Mouse (Mus musculus): ENCODE measurements around the gene Chmp3. TPM values are rescaled to one million over a fixed set of nuclear protein-coding genes. Genes with fewer than 3 reads are reported as not detected.

Chmp3 gene
- polyA plus RNA-seq (2015; fragmentation: Nextera tagmentation; extraction: Ambion mirVana): 54.8 and 58.5 TPM in 2 replicates

DNA sequence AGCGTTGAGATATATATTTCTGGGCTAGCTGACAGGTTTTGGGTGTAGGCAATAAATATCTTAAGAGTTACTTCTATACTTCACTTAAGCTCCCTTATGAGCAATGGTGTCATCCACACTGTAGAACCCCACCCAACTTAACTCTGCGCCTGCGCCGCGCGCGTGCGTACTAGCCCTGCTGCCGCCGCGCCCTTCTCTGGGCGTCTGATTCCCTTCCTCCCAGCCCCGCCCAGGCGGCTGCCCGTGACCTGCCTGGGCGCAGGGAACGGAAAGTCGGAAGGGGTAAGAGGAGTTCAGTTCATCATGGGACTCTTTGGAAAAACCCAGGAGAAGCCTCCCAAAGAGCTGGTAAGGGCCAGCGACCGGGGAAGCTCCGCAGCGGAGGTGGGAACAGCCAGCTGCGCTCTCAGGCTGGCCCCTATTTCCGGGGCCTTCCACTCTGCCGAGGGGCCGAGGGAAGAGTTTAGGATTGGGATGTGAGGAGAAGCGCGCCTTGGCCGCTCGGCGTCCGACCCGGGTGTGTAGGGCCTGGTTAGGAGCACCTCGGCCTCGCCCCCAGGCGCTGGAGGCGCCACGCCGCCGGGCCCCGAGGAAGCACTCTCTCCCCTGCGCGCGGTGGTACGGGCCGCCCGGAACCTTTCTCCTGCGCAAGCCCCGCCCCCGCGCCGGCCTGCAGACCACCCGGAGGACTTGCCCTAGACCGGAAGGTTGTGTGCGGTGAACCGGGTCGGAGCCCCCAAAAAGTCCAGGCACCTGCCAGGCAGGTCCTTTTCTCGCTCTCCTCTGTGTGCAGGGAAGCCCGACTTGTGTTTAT, at the start of gene Chmp3:
Gene Chmp3, plus strand, starts transcription at position 112 of the 814 bp plus-strand sequence.
- Histone ChIP-seq H3K4me1 (peaks cover 4% of the 10 kb centered on the region; the same call in 1 of the 2 replicates), H3K27me3 (no peaks in the 10 kb centered on the region), H3K9me3 (0 out of 2 replicates have a peak, but pooled peaks cover 3% of the 10 kb centered on the region), H3K9ac (peak within 1 kb of the TSS; percentile 92), H3K27ac (peak within 1 kb of the TSS; percentile 98), H3K36me3 (peaks cover 3% of the 10 kb centered on the region; the same call in 1 of the 2 replicates), H3K4me3 (peak within 1 kb of the TSS; percentile 74), H3K4me2 (replicated peaks) (peak within 1 kb of the TSS; percentile 74)
- whole genome bisulfite sequencing: under 1% methylated on average over 57 of the region's 59 CpGs
- peak; percentile 98 for ATAC-seq (ENCODE audit: low FRiP score, low read depth)

DNA sequence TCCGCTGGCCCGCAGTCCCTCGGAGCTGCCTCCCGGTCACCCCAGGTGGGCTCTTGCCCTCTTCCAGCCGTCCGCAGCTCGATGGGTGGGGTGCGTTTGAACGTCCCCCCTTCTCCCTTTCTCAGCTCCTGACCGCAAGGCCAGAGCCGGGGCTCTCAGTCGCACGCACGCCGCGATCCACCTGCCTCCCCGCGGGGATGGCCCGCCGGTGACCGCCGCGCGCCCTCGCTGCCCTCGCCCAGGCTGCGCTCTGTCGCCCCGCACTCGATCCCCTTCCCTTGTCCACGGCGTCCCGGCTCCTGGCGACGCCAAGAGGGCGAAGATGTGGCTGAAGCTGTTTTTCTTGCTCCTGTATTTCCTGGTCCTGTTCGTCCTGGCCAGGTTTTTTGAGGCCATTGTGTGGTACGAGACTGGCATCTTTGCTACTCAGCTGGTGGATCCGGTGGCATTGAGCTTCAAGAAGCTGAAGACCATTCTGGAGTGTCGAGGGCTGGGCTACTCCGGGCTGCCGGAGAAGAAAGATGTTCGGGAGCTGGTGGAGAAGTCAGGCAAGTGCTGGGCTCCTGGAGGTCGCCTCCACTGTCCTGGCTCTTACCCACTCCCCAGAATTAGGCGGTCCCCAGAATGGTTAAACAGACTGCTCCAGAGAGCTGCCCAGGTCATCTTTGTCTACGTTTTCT, 49.1 kb upstream of the Chmp3 start:
- Histone ChIP-seq H3K36me3 (peaks cover 18% of the 10 kb centered on the region), H3K27me3 (no peaks in the 10 kb centered on the region), H3K9ac (peak overlapping the region; percentile 98), H3K4me1 (peaks cover 22% of the 10 kb centered on the region), H3K9me3 (no peaks in the 10 kb centered on the region), H3K4me3 (peak overlapping the region; percentile 90), H3K27ac (peak overlapping the region; percentile 98), H3K4me2 (replicated peaks) (peak overlapping the region; percentile 85)
- under 1% methylated on average over 42 of the region's 46 CpGs for WGBS
- peak; percentile 38 for ATAC-seq (ENCODE audit: low FRiP score, low read depth)

DNA sequence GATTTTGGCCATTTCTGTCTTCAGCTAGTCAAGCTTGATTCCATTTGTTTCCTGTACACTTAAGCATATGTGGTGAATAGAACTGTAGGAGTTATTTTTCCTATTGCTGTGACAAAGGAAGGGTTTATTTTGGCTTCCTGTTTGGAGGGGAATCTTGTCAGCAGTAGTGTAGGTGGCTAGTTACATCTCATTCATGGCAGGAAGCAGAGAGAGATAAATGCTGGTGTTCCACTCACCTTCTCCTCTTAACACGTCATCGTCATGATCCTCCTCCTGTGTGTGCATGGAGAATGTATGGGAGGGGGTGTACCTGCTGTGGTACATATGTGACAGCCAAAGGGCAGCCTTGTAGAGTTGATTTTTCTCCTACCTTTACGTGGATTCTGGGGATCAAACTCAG, 43.0 kb upstream of the Chmp3 start:
- Histone ChIP-seq H3K4me1 (peaks cover 7% of the 10 kb centered on the region), H3K4me3 (no peak overlapping the region), H3K27me3 (no peaks in the 10 kb centered on the region), H3K4me2 (replicated peaks) (no peak overlapping the region), H3K27ac (no peak overlapping the region), H3K9ac (no peak overlapping the region), H3K9me3 (no peaks in the 10 kb centered on the region), H3K36me3 (peaks cover 39% of the 10 kb centered on the region)
- ATAC-seq (ENCODE audit: low FRiP score, low read depth): no peak
- 88% methylated on average over 3 of the region's 3 CpGs for WGBS

DNA sequence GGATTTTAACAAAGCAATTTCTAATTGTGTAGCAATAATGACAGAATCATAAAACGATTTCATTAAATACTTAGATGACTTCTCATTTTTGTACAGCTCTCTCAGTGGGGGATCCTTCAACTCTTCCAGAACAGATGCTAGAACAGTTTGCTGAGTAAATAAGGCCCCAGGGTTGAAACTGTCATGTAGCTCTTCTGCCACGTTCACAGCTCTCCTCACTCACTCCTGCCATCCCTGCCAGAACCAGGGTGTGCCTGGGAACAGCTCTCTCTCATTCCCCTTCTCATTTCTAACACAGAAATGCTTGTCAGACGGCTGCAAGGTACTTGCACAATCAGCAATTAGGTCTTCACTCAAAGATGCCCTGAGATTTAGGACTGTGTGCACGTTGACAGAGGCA, 40.6 kb upstream of the Chmp3 start:
- no peak for ATAC-seq (ENCODE audit: low FRiP score, low read depth)
- Histone ChIP-seq H3K4me3 (no peak overlapping the region), H3K4me2 (replicated peaks) (no peak overlapping the region), H3K9me3 (no peaks in the 10 kb centered on the region), H3K4me1 (no peaks in the 10 kb centered on the region), H3K36me3 (peaks cover 40% of the 10 kb centered on the region), H3K27me3 (no peaks in the 10 kb centered on the region), H3K27ac (no peak overlapping the region), H3K9ac (no peak overlapping the region)
- 58% methylated on average over 4 of the region's 4 CpGs for WGBS

DNA sequence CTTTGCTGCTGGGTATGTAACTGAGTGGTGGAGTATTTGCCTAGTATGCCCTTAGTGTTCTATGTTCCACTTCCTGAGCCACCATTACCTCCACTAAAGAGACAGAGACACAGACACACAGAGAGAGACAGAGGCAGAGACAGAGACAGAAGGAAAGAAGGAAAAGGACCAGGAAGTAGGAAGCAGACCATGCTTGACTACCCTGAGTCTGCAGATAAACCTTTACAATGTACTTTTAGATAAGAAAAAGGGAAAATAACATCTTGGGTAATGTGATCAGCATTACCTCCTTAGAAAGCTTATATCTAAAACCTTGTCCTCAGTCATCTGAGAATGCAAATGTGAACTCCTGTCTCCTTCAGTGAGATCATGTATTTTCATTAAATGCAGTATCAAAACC, 39.9 kb upstream of the Chmp3 start:
- Histone ChIP-seq H3K4me1 (no peaks in the 10 kb centered on the region), H3K4me2 (replicated peaks) (no peak overlapping the region), H3K9me3 (no peaks in the 10 kb centered on the region), H3K9ac (no peak overlapping the region), H3K4me3 (no peak overlapping the region), H3K36me3 (peaks cover 39% of the 10 kb centered on the region), H3K27ac (no peak overlapping the region), H3K27me3 (no peaks in the 10 kb centered on the region)
- ATAC-seq (ENCODE audit: low FRiP score, low read depth): no peak

DNA sequence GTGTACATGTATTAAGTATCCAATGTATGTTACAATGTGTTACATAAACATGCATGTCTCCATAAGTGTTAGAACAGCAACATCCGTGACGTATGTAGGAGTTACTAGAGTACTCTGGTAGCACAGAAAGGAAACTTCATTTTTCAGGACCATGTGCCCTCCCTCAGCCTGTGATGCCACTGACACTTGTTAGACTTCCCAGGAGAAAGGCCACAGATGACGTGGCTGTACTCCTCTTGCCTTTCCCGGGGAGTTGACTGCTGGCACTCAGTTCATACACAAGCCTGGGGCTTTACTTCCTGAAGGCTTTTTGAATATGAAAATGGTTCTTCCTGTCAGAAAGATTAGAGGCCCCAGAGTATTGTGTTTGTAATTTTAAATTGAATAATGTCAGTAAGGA, 39.5 kb upstream of the Chmp3 start:
- Histone ChIP-seq H3K4me3 (no peak overlapping the region), H3K27ac (no peak overlapping the region), H3K9me3 (no peaks in the 10 kb centered on the region), H3K27me3 (no peaks in the 10 kb centered on the region), H3K4me1 (no peaks in the 10 kb centered on the region), H3K36me3 (peaks cover 40% of the 10 kb centered on the region), H3K9ac (no peak overlapping the region), H3K4me2 (replicated peaks) (no peak overlapping the region)
- 89% methylated on average over 4 of the region's 4 CpGs for WGBS
- no peak for ATAC-seq (ENCODE audit: low FRiP score, low read depth)

DNA sequence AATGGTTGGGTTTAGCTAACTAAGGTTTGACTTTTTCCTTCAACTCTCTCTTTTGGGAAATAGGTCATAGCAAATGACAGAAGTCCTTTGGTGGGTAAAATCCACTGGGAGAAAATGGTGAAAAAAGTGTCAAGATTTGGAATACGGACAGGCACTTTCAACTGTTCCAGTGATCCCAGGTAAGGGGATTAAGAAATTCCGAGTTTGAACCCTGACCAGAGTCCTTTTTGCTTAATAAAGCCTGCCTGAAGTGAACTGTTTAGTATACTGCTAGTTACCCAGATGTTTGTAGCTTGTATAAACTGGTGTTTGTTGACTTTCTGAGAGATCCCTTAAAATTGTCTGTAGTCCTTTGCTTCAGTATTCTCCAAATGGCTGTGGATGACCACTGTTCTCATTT, 37.9 kb upstream of the Chmp3 start:
- no peak overlapping the region for H3K9ac ChIP-seq
- no peak for ATAC-seq (ENCODE audit: low FRiP score, low read depth)
- H3K36me3 ChIP-seq: peaks cover 46% of the 10 kb centered on the region
- H3K4me2 ChIP-seq (replicated peaks): no peak overlapping the region
- no peaks in the 10 kb centered on the region for H3K4me1 ChIP-seq
- no peaks in the 10 kb centered on the region for H3K27me3 ChIP-seq
- H3K4me3 ChIP-seq: no peak overlapping the region
- no peaks in the 10 kb centered on the region for H3K9me3 ChIP-seq
- H3K27ac ChIP-seq: no peak overlapping the region
- 93% methylated on average over 2 of the region's 2 CpGs for WGBS

DNA sequence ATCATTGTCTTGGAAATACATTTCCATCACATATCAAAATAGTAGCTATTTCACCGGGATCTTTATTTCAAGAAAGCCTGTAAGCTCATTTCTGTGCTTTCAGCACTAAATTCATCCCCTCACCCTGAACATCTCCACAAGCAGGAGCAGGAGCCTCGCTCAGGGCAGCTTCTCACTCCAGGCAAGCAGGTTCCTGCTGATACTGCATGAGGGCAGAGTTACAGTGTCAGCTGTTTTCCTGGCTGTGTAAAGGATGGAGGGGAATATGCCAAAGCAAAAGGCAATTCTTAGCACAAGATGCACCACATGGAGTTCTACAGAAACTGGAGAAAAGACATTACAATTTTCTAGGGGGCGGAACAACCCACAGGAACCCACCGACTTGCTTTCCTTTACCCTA, 24.1 kb upstream of the Chmp3 start:
- H3K36me3 ChIP-seq: peaks cover 5% of the 10 kb centered on the region
- no peak overlapping the region for H3K9ac ChIP-seq
- H3K9me3 ChIP-seq: no peaks in the 10 kb centered on the region
- no peak overlapping the region for H3K4me2 ChIP-seq (replicated peaks)
- 84% methylated on average over 4 of the region's 4 CpGs for WGBS
- H3K27ac ChIP-seq: no peak overlapping the region
- ATAC-seq (ENCODE audit: low FRiP score, low read depth): no peak
- H3K4me3 ChIP-seq: no peak overlapping the region
- H3K4me1 ChIP-seq: no peaks in the 10 kb centered on the region
- H3K27me3 ChIP-seq: no peaks in the 10 kb centered on the region

DNA sequence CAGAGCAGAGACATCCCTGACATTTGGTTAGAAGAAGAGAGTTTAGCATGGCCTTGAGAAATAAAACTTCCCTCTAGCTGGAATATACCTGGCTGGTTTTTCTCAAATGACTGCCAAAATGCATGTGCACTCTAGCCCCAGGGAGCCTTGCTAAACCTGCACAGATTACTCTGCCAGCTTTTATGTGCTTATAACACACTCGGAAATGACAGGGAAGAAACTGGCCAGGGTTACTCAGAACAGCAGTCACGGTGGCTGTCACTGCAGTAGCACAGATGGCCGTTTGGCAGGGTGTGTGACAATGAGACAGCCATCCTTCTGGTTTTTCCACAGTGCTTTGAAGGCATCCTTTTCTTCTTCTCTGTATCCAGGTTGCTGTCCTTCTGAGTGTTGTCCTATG, 18.0 kb upstream of the Chmp3 start:
- Histone ChIP-seq H3K4me1 (no peaks in the 10 kb centered on the region), H3K27ac (no peak overlapping the region), H3K9ac (no peak overlapping the region), H3K27me3 (no peaks in the 10 kb centered on the region), H3K36me3 (no peaks in the 10 kb centered on the region), H3K4me3 (no peak overlapping the region), H3K4me2 (replicated peaks) (no peak overlapping the region), H3K9me3 (no peaks in the 10 kb centered on the region)
- 19% methylated on average over 3 of the region's 3 CpGs for WGBS
- no peak for ATAC-seq (ENCODE audit: low FRiP score, low read depth)

DNA sequence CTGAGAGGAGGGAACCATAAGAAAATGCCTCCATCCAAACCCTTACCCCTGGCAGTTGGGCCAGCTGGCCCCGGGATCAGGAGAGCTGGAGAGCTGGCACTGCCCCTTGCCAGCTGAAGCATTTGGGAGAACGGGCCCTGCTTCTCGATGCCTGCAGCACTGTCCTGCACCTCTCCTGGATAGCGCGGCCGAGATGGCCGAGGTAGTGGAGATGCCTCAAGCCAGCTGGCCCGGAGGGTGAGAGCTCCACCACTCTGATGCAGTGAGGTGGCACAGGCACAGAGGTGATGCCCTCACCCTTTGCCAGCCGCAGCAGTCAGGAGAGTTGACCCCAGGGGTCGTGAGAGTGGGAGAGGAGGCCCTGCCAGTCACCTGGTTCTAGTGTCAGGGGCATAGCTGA, 16.5 kb upstream of the Chmp3 start:
- WGBS: 91% methylated on average over 10 of the region's 10 CpGs
- no peaks in the 10 kb centered on the region for H3K36me3 ChIP-seq
- no peak overlapping the region for H3K4me3 ChIP-seq
- H3K9me3 ChIP-seq: no peaks in the 10 kb centered on the region
- no peaks in the 10 kb centered on the region for H3K27me3 ChIP-seq
- H3K4me2 ChIP-seq (replicated peaks): no peak overlapping the region
- no peak overlapping the region for H3K27ac ChIP-seq
- no peak overlapping the region for H3K9ac ChIP-seq
- ATAC-seq (ENCODE audit: low FRiP score, low read depth): 0 out of 2 replicates have a peak, but pooled peaks have one; percentile 11
- no peaks in the 10 kb centered on the region for H3K4me1 ChIP-seq

DNA sequence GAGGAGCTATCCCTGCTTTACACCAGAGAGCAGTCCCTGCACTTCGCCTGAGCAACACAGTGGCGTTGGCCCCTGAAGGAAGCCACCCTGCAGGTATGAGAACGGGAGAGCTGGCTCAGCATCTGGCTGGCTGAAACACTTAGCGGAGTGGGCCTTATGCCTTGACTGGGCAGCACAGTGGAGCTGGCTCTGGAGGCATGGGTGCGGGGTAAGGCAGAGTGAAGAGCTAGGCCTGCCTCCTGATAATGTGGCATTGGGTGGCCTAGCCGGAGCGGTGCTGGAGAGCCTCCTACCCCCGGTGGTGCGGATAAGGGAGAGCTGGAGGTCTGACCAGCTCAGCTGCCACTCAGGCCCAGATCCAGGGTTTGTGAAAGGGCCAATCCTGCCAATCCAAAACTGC, 15.8 kb upstream of the Chmp3 start:
- ATAC-seq (ENCODE audit: low FRiP score, low read depth): no peak
- WGBS: 84% methylated on average over 9 of the region's 9 CpGs
- Histone ChIP-seq H3K9ac (no peak overlapping the region), H3K4me2 (replicated peaks) (no peak overlapping the region), H3K27ac (no peak overlapping the region), H3K4me3 (no peak overlapping the region), H3K9me3 (no peaks in the 10 kb centered on the region), H3K36me3 (no peaks in the 10 kb centered on the region), H3K27me3 (no peaks in the 10 kb centered on the region), H3K4me1 (no peaks in the 10 kb centered on the region)

DNA sequence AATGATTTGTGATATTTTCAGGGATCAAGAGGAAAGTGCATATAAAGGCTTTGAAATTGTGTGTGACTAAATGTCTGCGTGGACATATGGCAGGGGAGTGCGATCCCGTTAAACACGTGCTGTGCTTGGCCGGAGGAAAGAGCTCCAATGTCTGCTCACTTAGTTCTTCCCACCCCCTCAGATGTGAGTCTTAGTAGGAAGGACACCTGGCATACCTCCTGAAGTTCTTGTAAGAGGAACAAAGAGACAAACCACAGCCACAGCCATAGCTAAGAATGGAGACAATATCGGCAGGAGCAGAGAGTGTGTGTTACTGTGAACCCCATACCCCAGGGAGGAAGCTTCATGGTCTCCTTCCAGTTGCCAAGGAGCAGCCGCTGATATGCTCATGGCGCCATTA, 13.4 kb upstream of the Chmp3 start:
- no peak overlapping the region for H3K4me3 ChIP-seq
- no peak for ATAC-seq (ENCODE audit: low FRiP score, low read depth)
- no peaks in the 10 kb centered on the region for H3K4me1 ChIP-seq
- WGBS: 78% methylated on average over 8 of the region's 8 CpGs
- no peaks in the 10 kb centered on the region for H3K36me3 ChIP-seq
- no peak overlapping the region for H3K9ac ChIP-seq
- H3K4me2 ChIP-seq (replicated peaks): no peak overlapping the region
- no peaks in the 10 kb centered on the region for H3K27me3 ChIP-seq
- no peak overlapping the region for H3K27ac ChIP-seq
- 0 out of 2 replicates have a peak, but pooled peaks cover under 1% of the 10 kb centered on the region for H3K9me3 ChIP-seq
